Mouse (Mus musculus) yolk sac, embryonic 10.5 days (tissue): Measurements from ENCODE around the gene H1f0.

ENCODE experiments used
- DNase-seq: peaks from one replicate; pipeline ENCODE4 v3.0.0-alpha.2; 2017; ENCODE audit warnings: low spot score

Gene H1f0

GRCm38 (mm10) chr15:79038853-79039252 lies 10.6 kb downstream of the H1f0 start:
- DNase-seq: peak; percentile 84

DNA sequence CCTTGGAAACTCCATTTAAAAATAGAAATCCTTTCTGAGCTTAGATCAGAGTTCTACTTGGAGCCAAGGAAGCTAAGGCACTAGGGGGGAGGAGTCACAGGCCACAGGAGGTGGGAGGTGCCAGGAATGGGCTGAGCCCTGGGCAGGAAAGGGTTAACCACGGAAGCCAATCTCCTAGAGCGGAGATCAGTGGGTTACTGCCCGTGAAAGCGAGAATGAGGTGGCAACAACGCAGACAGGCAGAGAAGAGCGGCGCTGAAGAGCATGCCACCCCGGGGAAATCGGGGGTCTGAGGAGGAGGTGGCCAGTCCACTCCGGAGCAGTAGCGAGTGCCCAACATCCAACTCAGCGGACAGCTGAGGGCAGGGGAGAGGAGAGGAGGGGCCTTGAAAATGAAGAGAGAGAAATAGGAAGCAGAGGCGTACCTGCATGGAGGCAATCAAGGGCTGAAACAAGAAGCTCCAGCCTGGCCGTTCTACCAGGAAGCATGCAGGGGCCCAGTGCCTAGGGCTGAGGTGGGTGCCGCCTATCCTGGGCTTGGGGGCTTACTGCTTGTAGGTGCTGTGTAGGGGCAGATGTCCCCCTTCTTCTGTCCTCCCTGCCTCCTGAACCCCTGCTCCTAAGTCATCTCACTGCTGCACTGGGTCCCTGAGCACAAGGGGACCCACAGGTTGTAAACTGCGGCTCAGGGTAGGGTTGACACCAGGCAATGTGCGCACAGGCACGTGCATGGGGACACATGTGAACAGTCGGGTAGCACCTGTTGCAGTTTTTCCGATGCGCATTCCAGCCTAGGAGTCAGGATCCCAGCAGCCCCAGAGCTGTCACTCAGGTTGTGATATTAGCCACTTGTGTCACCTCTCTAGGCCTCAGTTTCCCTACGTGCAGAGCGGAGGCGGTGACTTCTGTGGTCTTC lies 12.5 kb downstream of the H1f0 start:
- DNase-seq: peak; percentile 66

DNA sequence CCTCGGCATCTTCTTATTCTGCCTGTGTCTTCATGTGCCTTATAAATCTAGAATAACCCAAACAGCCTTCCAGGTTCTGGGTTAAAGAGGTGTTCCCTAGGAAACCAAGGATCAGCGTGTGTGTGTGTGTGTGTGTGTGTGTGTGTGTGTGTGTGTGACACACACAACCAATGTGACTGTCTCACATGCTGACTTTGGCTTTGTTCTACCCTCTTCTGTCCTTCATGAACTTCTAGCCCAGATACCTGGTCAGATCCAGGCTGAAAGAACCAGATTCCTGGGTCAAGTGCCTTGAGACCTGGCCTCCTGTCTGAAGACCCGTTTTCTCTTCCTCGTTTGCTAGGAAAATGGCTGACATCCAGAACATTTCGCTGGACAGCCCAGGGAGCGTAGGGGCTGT lies 13.3 kb downstream of the H1f0 start, which contains the start of gene Galr3:
Gene Galr3, plus strand, starts transcription at position 301 of the 400 bp plus-strand sequence.
- no peak for DNase-seq

DNA sequence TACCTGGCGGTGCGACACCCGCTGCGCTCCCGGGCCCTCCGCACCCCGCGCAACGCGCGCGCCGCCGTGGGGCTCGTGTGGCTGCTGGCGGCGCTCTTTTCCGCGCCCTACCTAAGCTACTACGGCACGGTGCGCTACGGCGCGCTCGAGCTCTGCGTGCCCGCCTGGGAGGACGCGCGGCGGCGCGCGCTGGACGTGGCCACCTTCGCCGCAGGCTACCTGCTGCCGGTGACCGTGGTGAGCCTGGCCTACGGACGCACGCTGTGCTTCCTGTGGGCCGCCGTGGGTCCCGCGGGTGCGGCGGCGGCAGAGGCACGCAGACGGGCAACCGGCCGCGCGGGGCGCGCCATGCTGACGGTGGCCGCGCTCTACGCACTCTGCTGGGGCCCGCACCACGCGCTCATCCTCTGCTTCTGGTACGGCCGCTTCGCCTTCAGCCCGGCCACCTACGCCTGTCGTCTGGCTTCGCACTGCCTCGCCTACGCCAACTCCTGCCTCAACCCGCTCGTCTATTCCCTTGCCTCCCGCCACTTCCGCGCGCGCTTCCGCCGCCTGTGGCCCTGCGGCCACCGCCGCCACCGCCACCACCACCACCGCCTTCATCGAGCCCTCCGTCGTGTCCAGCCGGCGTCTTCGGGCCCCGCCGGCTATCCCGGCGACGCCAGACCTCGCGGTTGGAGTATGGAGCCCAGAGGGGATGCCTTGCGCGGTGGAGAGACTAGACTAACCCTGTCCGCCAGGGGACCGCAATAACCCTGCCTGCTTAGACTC lies 14.7 kb downstream of the H1f0 start:
- no peak for DNase-seq

GRCm38 (mm10) chr15:79044837-79045236 lies 16.6 kb downstream of the H1f0 start:
- peak; percentile 72 for DNase-seq

DNA sequence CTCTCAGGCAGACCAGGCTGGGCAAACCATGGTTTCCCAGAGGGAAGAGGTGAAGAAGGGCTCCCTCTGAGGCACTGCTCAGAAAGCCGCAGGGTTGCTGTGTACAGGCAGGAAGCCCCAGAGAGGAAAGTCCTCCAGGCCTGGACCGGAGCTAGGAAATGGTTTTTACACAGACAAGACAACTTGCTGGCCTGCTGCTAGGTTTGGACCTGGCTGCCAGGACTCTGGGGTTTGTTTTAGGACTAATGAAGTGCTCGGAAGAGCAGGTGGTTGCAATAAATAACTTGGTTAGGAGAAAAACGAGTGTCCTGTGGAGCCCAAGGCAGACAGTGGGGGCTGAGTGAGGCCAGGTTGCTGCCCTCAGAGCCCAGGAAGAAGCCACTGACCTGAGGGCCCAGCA lies 19.9 kb downstream of the H1f0 start:
- no peak for DNase-seq

DNA sequence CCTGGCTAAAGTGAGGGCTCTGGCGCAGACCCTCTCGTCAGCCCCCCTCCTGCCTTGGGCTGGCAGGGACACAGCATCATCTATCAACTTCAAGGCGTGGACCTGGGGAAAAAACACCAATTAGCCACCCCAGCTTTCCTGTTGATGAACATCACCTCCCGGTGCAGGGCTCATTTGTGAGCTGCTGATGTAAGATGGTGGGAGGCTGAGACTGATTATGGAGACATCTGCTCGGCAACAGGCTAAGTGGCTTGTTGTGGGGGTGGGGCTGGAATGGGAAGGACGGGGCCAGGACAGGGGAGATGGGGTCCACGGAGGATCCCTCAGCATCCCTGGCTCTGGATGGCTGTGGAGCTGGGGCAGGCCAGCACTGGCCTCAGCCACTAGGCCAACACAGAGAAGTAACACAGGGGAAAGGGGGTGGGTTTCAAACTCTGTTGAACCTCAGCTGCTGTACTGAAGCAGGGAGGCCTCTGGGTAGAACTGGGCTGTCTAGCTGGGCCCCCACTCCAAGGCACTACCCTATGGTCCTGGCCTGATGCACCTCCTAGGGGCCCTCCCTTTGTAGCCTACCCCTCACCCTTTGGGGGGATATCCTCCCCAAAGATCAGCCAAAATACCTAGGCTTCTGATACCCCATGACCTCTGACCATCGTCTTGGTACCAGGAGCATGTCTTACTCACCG lies 22.1 kb downstream of the H1f0 start:
- DNase-seq: no peak

- no peak for DNase-seq
Observed at GRCm38 (mm10) chr15:79050964-79051363, 22.7 kb downstream of the H1f0 start.

DNA sequence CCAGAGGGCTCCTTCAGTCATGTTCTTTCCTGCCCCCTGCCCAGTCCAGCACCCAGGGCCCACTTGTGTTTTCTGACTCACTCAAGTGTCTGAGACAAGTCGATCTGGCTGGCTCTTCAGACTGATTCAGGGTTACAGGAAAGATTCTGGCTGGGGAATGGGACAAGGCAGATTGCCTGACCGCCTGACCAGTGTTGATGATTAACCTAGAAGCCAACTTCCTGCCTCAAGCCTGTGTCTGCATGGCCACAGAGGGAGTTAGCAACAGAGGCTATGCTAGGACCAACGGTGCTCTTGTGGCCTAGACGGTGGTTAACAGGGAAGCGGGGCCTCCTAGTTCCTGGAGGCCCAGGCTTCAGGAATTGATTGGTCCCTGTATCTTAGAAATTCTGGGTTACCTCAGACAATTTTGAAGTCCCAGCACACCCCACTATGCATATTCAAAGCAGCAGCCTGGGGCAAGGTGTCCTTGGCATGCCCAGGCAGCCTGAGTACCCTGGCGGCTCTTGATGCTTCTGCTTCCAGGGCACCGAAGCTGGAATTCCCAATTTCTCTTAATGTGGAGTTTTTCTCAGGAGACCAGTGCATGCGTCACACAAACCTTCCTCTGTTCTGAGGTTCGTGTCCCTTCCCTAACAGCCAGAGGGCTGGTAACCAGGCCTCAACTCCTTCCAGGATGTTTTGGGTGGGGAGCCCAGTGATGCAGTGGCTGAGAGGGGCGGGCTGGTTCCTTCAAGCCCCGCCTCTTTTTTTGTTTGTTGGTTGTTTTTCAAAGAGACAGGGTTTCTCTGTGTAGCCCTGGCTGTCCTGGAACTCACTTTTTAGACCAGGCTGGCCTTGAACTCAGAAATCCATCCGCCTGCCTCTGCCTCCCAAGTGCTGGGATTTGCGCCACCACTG lies 23.5 kb downstream of the H1f0 start:
- DNase-seq: peak; percentile 84

DNA sequence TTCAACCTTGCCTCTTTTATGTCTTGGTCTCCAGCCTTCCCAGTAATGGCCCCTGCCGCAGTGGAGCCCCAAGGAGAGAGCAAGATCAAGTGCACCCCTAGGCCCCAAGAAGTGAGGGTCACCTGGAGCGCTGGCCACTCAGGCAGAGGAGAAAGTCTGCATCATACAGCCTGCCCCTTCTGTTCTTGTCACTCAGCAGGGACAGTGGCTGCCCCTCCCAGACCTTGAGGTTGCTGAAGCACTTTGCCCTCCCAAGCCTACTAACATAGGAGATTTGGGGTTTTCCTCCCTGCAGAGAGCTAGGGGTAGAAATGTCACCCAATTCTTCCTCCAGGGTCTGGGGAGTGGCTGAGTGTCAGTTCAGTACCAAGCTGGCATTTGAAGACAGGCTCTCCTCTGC lies 24.1 kb downstream of the H1f0 start:
- DNase-seq: no peak

- no peak for DNase-seq
Observed at GRCm38 (mm10) chr15:79056601-79057000, 28.4 kb downstream of the H1f0 start.

- no peak for DNase-seq
Observed at GRCm38 (mm10) chr15:79057850-79058249, 29.6 kb downstream of the H1f0 start.

GRCm38 (mm10) chr15:79060887-79061565 lies 32.8 kb downstream of the H1f0 start:
- DNase-seq: no peak

GRCm38 (mm10) chr15:79062376-79063159 lies 34.3 kb downstream of the H1f0 start, which contains the start of gene Ankrd54:
Gene Ankrd54, minus strand, starts transcription at chr15:79062893.
- peak; percentile 99 for DNase-seq

GRCm38 (mm10) chr15:79063160-79063740 lies 35.0 kb downstream of the H1f0 start:
- no peak for DNase-seq

- no peak for DNase-seq
Observed at GRCm38 (mm10) chr15:79065086-79065770, 37.0 kb downstream of the H1f0 start.

DNA sequence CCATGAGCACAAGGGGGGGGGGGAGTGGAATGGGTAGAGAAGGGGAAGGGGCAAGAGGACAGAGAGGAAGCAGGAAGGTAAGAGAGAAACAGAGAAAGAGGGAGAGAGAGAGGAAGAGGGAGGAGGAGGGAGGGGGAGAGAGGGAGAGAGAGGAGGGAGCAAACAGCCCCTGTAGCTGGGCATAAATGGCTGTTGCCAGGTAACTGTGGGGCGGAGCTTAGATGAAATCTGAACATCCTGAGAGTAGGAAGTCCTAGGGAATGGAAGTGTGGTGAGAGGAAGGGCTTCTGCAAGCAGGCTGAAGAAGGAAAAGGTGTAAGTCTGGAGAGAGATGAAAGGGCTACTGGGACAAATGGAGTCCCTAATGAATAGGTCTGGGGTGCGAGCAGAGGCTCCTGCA lies 38.0 kb downstream of the H1f0 start:
- DNase-seq: no peak

GRCm38 (mm10) chr15:79067631-79068030 lies 39.4 kb downstream of the H1f0 start:
- DNase-seq: peak; percentile 79

DNA sequence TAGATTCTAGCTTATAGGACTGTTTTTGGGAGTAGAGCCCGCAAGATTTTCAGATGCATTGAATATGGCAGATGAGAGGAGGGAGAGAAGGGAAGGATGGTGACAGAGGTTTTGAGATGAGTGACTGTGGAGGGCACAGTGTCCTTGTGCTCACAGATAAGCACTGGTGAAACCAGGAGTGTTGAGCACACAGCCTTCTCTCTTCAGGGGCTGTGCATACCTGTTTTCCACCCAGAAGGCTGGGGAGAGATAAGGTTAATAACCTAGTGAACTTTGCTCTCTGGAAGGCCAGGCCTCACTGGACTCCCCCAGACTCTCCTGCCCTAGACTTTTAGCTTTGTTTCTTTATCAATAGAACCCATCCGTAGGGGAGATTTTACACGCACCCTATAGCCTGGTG lies 40.2 kb downstream of the H1f0 start:
- DNase-seq: peak; percentile 66
